Mouse (Mus musculus): Measurements from ENCODE around the gene Gm17622. TPM values are rescaled to one million over a fixed set of nuclear protein-coding genes. Genes with fewer than 3 reads are reported as not detected.

Gm17622 gene
- polyA plus RNA-seq, 1 experiment from 2014 or later, result not detected

DNA sequence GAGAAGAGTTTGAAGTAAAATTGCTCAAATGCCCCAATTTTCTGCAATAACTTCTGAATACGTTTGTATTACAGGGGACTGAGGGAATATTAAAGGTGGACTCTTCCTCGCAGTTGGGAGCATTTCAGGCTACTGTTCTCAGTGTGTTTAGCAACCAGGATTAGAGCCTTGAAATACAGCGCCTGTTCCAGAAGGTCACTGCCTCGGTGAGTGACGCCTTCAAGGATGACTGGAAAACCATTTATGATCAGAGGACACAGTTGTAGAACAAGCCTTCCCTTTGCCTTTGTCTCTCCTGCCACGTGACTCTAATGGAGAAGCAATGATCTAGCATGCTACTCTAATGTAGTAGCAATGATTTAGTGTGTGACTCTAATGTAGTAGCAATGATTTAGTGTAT, 2.6 kb upstream of the Gm17622 start:
- Histone ChIP-seq H3K4me3 (ENCODE audit: low read depth, low read length) (no peak overlapping the region), H3K4me1 (ENCODE audit: control insufficient read depth, insufficient read depth, low read length) (no peaks in the 10 kb centered on the region), H3K9ac (ENCODE audit: low read length) (no peak overlapping the region), H3K27me3 (ENCODE audit: control insufficient read depth, insufficient read depth, low read length) (no peaks in the 10 kb centered on the region), H3K36me3 (ENCODE audit: control insufficient read depth, insufficient read depth, low read length) (no peaks in the 10 kb centered on the region; the same call in 1 of the 2 replicates), H3K27ac (replicated peaks; ENCODE audit: low read depth, low read length) (no peak overlapping the region), H3K4me2 (ENCODE audit: low read depth, severe bottlenecking) (no peak overlapping the region), H3K9me3 (ENCODE audit: control insufficient read depth, low read length) (no peaks in the 10 kb centered on the region)
- DNase-seq (ENCODE audit: low spot score), result no peak
- 91% methylated on average over 6 of the region's 6 CpGs for WGBS
- ATAC-seq (ENCODE audit: insufficient number of reproducible peaks, low FRiP score, low TSS enrichment, low read depth), result no peak

DNA sequence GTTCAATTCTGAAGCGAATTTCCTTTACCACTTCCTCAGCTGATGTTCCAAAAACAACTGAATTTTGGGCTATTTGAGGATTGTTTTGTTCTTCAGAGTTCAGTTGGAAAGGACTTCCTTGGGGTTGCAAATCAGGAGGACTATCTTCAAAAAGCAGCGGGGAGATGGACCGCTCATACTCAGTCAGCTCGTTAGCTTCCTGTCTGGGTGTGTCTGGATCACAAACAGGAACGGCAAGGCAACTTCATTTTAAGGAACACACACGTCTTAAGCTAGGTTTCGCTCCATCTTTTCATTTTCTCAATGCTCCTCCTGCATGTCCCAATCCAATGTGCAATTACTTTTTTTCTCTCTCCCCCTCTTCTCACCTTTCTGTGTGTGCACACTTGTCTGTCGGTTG, 6.1 kb downstream of the Gm17622 start:
- H3K9me3 ChIP-seq (ENCODE audit: control insufficient read depth, low read length), result no peaks in the 10 kb centered on the region
- DNase-seq (ENCODE audit: low spot score), result no peak
- H3K27me3 ChIP-seq (ENCODE audit: control insufficient read depth, insufficient read depth, low read length), result no peaks in the 10 kb centered on the region
- 89% methylated on average over 8 of the region's 8 CpGs for WGBS
- H3K9ac ChIP-seq (ENCODE audit: low read length), result no peak overlapping the region
- H3K4me1 ChIP-seq (ENCODE audit: control insufficient read depth, insufficient read depth, low read length), result no peaks in the 10 kb centered on the region
- H3K4me3 ChIP-seq (ENCODE audit: low read depth, low read length), result no peak overlapping the region
- H3K27ac ChIP-seq (replicated peaks; ENCODE audit: low read depth, low read length), result no peak overlapping the region
- no peak for ATAC-seq (ENCODE audit: insufficient number of reproducible peaks, low FRiP score, low TSS enrichment, low read depth)
- H3K36me3 ChIP-seq (ENCODE audit: control insufficient read depth, insufficient read depth, low read length), result no peaks in the 10 kb centered on the region
- H3K4me2 ChIP-seq (ENCODE audit: low read depth, severe bottlenecking), result no peak overlapping the region

GRCm38 (mm10) chr13:96499891-96500290, 9.4 kb downstream of the Gm17622 start:
- Histone ChIP-seq H3K36me3 (ENCODE audit: control insufficient read depth, insufficient read depth, low read length) (no peaks in the 10 kb centered on the region), H3K4me2 (ENCODE audit: low read depth, severe bottlenecking) (no peak overlapping the region)
- WGBS, result 90% methylated on average over 2 of the region's 2 CpGs

DNA sequence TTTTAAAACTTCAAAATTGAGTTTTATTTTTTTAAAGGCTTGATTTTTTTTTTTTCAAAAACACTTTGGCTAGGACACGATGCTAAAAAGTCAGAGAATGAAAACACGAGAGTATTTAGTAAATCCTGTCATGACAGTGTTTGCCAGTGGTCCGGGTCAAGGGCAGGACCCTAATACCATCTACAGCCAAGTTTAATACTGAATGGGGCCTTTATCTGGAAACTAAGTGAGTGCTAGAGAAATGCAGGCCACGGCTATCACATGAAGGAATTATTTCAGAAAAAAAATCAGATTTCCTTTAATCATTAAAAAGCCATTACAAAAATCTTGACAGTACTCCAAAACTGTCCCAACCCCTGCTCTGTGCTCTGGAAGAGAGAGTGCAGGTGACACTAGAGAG, 15.1 kb downstream of the Gm17622 start:
- Histone ChIP-seq H3K4me1 (ENCODE audit: control insufficient read depth, insufficient read depth, low read length) (no peaks in the 10 kb centered on the region), H3K27ac (replicated peaks; ENCODE audit: low read depth, low read length) (no peak overlapping the region), H3K4me2 (ENCODE audit: low read depth, severe bottlenecking) (no peak overlapping the region), H3K27me3 (ENCODE audit: control insufficient read depth, insufficient read depth, low read length) (no peaks in the 10 kb centered on the region), H3K36me3 (ENCODE audit: control insufficient read depth, insufficient read depth, low read length) (no peaks in the 10 kb centered on the region), H3K9me3 (ENCODE audit: control insufficient read depth, low read length) (no peaks in the 10 kb centered on the region), H3K4me3 (ENCODE audit: low read depth, low read length) (no peak overlapping the region), H3K9ac (ENCODE audit: low read length) (no peak overlapping the region)
- DNase-seq (ENCODE audit: low spot score), result no peak
- 83% methylated on average over 4 of the region's 4 CpGs for WGBS
- ATAC-seq (ENCODE audit: insufficient number of reproducible peaks, low FRiP score, low TSS enrichment, low read depth), result no peak

More at GRCm38 (mm10) chr13:96499891-96500290, 9.4 kb downstream of the Gm17622 start:
- DNase-seq (ENCODE audit: low spot score), result no peak
- H3K9me3 ChIP-seq (ENCODE audit: control insufficient read depth, low read length), result no peaks in the 10 kb centered on the region
- H3K4me3 ChIP-seq (ENCODE audit: low read depth, low read length), result no peak overlapping the region
- no peak overlapping the region for H3K9ac ChIP-seq (ENCODE audit: low read length)
- H3K4me1 ChIP-seq (ENCODE audit: control insufficient read depth, insufficient read depth, low read length), result no peaks in the 10 kb centered on the region
- H3K27ac ChIP-seq (replicated peaks; ENCODE audit: low read depth, low read length), result no peak overlapping the region
- no peak for ATAC-seq (ENCODE audit: insufficient number of reproducible peaks, low FRiP score, low TSS enrichment, low read depth)
- no peaks in the 10 kb centered on the region for H3K27me3 ChIP-seq (ENCODE audit: control insufficient read depth, insufficient read depth, low read length)

DNA sequence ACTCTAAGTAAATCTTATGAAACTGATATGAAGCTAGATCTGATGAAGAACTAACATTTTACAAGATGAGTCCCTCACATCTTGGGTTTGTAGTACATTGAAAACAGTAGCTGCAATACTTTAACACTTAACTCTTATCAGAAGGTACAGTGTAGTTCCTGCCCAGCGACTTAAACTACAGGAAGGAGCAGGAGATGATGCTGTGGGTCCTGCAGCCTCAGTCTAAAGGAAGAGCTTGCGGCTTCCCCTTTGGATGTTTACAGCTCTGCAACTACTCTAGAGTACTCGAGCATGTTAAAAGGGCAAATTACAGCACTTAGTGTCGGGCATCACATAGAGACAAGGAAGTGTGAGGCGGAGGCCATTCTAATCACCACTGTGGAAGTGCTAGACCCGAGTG, 15.8 kb downstream of the Gm17622 start:
- H3K4me3 ChIP-seq (ENCODE audit: low read depth, low read length), result no peak overlapping the region
- H3K4me2 ChIP-seq (ENCODE audit: low read depth, severe bottlenecking), result no peak overlapping the region
- no peaks in the 10 kb centered on the region for H3K4me1 ChIP-seq (ENCODE audit: control insufficient read depth, insufficient read depth, low read length)
- no peak overlapping the region for H3K27ac ChIP-seq (replicated peaks; ENCODE audit: low read depth, low read length)
- no peak for ATAC-seq (ENCODE audit: insufficient number of reproducible peaks, low FRiP score, low TSS enrichment, low read depth)
- H3K36me3 ChIP-seq (ENCODE audit: control insufficient read depth, insufficient read depth, low read length), result no peaks in the 10 kb centered on the region
- no peak overlapping the region for H3K9ac ChIP-seq (ENCODE audit: low read length)
- H3K9me3 ChIP-seq (ENCODE audit: control insufficient read depth, low read length), result no peaks in the 10 kb centered on the region
- no peak for DNase-seq (ENCODE audit: low spot score)
- no peaks in the 10 kb centered on the region for H3K27me3 ChIP-seq (ENCODE audit: control insufficient read depth, insufficient read depth, low read length)
- 61% methylated on average over 6 of the region's 6 CpGs for WGBS

- no peak overlapping the region for H3K4me2 ChIP-seq (ENCODE audit: low read depth, severe bottlenecking)
- ATAC-seq (ENCODE audit: insufficient number of reproducible peaks, low FRiP score, low TSS enrichment, low read depth) (no peak), DNase-seq (ENCODE audit: low spot score) (no peak)
- H3K27me3 ChIP-seq (ENCODE audit: control insufficient read depth, insufficient read depth, low read length), result no peaks in the 10 kb centered on the region
- H3K9ac ChIP-seq (ENCODE audit: low read length), result no peak overlapping the region
- 86% methylated on average over 4 of the region's 4 CpGs for WGBS
- H3K4me3 ChIP-seq (ENCODE audit: low read depth, low read length), result no peak overlapping the region
- no peak overlapping the region for H3K27ac ChIP-seq (replicated peaks; ENCODE audit: low read depth, low read length)
- no peaks in the 10 kb centered on the region for H3K9me3 ChIP-seq (ENCODE audit: control insufficient read depth, low read length)
- H3K36me3 ChIP-seq (ENCODE audit: control insufficient read depth, insufficient read depth, low read length), result no peaks in the 10 kb centered on the region
- H3K4me1 ChIP-seq (ENCODE audit: control insufficient read depth, insufficient read depth, low read length), result 0 out of 2 replicates have a peak, but pooled peaks cover 4% of the 10 kb centered on the region
Observed at GRCm38 (mm10) chr13:96507541-96507940, 17.0 kb downstream of the Gm17622 start.

DNA sequence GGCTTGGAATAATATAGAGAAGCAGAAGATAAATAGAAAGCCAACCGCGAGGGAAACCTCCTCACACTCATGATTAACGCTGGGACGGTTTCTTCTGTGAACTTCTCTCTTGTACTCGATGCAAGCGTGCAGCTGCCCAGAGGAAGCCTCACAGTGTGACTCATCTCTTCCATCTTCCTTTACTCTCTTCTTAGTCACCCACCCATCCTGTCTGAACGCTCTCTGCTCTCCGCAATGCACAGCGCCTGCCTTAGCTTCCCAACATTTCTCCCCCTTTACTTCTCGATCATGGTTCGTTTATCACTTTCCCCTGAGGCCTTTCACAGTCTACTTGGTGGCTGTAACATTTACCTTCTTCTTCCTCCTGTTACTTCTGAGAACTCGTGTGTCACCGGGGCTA, 20.1 kb downstream of the Gm17622 start:
- Histone ChIP-seq H3K27me3 (ENCODE audit: control insufficient read depth, insufficient read depth, low read length) (no peaks in the 10 kb centered on the region), H3K4me2 (ENCODE audit: low read depth, severe bottlenecking) (no peak overlapping the region), H3K36me3 (ENCODE audit: control insufficient read depth, insufficient read depth, low read length) (no peaks in the 10 kb centered on the region), H3K9me3 (ENCODE audit: control insufficient read depth, low read length) (no peaks in the 10 kb centered on the region), H3K4me3 (ENCODE audit: low read depth, low read length) (no peak overlapping the region), H3K27ac (replicated peaks; ENCODE audit: low read depth, low read length) (no peak overlapping the region), H3K9ac (ENCODE audit: low read length) (no peak overlapping the region), H3K4me1 (ENCODE audit: control insufficient read depth, insufficient read depth, low read length) (0 out of 2 replicates have a peak, but pooled peaks cover 4% of the 10 kb centered on the region)
- WGBS, result 78% methylated on average over 13 of the region's 13 CpGs
- DNase-seq (ENCODE audit: low spot score) (no peak), ATAC-seq (ENCODE audit: insufficient number of reproducible peaks, low FRiP score, low TSS enrichment, low read depth) (no peak)

- WGBS, result 81% methylated on average over 1 of the region's 1 CpGs
- H3K27ac ChIP-seq (replicated peaks; ENCODE audit: low read depth, low read length), result no peak overlapping the region
- no peaks in the 10 kb centered on the region for H3K36me3 ChIP-seq (ENCODE audit: control insufficient read depth, insufficient read depth, low read length)
- ATAC-seq (ENCODE audit: insufficient number of reproducible peaks, low FRiP score, low TSS enrichment, low read depth) (no peak), DNase-seq (ENCODE audit: low spot score) (no peak)
- no peaks in the 10 kb centered on the region for H3K27me3 ChIP-seq (ENCODE audit: control insufficient read depth, insufficient read depth, low read length)
- H3K9ac ChIP-seq (ENCODE audit: low read length), result no peak overlapping the region
- 0 out of 2 replicates have a peak, but pooled peaks cover 4% of the 10 kb centered on the region for H3K4me1 ChIP-seq (ENCODE audit: control insufficient read depth, insufficient read depth, low read length)
- no peaks in the 10 kb centered on the region for H3K9me3 ChIP-seq (ENCODE audit: control insufficient read depth, low read length)
- H3K4me2 ChIP-seq (ENCODE audit: low read depth, severe bottlenecking), result no peak overlapping the region
- H3K4me3 ChIP-seq (ENCODE audit: low read depth, low read length), result no peak overlapping the region
Observed at GRCm38 (mm10) chr13:96511262-96511661, 20.7 kb downstream of the Gm17622 start.

DNA sequence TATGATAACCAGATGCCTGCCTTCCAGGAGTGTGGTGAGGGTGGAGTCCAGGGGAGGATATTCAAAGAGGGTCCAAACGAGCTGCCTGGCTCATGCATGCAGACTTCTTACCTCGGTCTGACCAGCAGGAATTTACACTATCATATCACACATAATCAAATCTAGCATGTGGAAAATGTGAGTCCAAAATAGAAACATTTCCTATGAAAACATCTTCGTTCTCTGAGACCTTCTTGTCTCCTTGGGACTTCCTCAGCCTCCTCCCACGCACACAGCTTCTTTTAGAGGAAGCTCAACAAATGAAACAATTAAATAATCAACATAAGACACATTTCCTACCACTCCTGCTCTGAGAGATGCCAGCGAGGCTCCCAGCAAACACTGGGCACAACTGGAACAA, 21.4 kb downstream of the Gm17622 start:
- DNase-seq (ENCODE audit: low spot score), result no peak
- H3K4me2 ChIP-seq (ENCODE audit: low read depth, severe bottlenecking), result no peak overlapping the region
- H3K36me3 ChIP-seq (ENCODE audit: control insufficient read depth, insufficient read depth, low read length), result no peaks in the 10 kb centered on the region

More for the DNA sequence above, 21.4 kb downstream of the Gm17622 start:
- Histone ChIP-seq H3K9me3 (ENCODE audit: control insufficient read depth, low read length) (no peaks in the 10 kb centered on the region), H3K27ac (replicated peaks; ENCODE audit: low read depth, low read length) (no peak overlapping the region), H3K4me1 (ENCODE audit: control insufficient read depth, insufficient read depth, low read length) (0 out of 2 replicates have a peak, but pooled peaks cover 6% of the 10 kb centered on the region), H3K4me3 (ENCODE audit: low read depth, low read length) (no peak overlapping the region), H3K27me3 (ENCODE audit: control insufficient read depth, insufficient read depth, low read length) (no peaks in the 10 kb centered on the region), H3K9ac (ENCODE audit: low read length) (no peak overlapping the region)
- 50% methylated on average over 5 of the region's 5 CpGs for WGBS
- ATAC-seq (ENCODE audit: insufficient number of reproducible peaks, low FRiP score, low TSS enrichment, low read depth), result no peak

Measured in limb, embryonic 11.5 days (tissue).